Mouse (Mus musculus) frontal cortex, postnatal 36 days (tissue): Measurements from ENCODE around the gene Dctn5.

Source experiments
- DNase-seq, 2 experiments: peaks; one replicate each; pipeline ENCODE4 v3.0.0; 2022; ENCODE audit warnings: low spot score in 2 of 2

The Dctn5 gene

DNA sequence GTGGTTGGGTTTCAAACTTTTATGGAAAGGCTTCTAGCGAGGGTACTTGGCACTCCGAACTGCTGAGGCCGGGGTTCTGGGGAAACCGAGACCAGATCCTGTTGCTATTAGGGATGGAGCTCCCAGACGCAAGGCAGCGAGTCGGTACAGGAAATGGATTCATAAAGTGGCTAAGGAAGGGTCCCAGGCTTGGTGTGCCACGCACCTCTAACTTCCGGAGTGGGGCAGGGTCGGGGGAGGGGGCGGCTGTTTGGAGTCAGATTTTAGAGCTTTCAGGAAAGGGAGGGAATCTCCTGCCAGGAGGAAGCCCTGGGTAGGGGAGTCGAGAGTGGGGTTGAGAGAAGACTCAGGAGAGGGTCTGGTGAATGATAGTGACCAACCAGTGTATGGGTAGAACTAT, 27.2 kb downstream of the Dctn5 start:
- no peak for DNase-seq

DNA sequence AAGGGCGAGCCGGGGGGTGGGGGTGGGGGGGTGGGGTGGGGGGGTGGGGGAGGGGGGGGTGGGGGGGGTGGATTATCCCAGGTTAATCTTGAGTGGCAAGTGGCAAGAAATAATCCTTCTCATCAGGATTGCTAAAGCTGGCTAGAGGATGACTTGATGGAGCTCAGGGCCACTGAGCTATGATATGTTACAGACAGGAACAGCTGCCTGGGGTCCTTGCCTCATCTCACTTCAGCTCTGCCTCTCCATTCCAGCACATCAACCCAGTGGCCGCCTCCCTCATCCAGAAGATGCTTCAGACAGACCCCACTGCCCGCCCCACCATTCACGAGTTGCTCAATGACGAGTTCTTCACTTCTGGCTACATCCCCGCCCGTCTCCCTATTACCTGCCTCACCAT, 30.9 kb downstream of the Dctn5 start:
- DNase-seq = no peak

DNA sequence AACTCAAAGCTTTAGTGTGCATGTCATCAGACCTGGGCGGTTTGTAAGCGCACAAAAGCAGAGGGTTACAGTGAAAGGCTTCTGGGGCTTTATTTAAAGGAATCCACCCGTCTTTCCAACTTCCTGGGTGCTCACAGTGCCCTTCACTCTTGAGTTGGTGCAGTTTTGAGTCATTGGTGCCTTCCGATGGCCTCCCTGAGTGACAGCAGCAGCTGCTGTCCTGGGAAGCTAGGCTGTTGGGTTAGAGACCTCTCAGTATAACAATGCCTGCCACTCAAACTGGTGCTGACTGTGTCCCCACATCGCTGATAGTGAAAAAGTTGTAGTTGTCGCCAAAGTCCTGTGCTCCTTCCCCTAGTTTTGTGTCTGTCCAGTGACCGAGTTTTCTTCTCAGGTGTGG, 34.4 kb downstream of the Dctn5 start:
- DNase-seq = no peak

DNA sequence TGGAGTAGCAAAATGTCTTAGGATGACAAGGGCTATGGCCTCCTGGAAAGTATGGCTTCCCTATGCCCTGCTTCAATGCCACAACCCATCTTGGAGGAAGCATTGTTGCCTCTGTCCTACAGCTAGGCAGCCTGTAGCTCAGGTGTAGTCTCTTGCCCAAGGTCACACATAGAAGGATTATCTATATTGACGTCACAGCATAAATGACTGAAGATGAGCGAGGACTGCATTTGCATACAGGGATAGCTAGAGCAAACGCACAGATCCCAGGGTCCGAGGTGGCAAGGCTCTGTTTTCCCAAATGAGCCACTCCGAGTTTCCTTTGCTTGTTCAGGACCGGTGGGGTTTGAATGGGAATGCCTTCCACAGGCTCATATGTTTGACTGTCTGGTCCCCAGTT, 37.9 kb downstream of the Dctn5 start:
- DNase-seq = no peak

DNA sequence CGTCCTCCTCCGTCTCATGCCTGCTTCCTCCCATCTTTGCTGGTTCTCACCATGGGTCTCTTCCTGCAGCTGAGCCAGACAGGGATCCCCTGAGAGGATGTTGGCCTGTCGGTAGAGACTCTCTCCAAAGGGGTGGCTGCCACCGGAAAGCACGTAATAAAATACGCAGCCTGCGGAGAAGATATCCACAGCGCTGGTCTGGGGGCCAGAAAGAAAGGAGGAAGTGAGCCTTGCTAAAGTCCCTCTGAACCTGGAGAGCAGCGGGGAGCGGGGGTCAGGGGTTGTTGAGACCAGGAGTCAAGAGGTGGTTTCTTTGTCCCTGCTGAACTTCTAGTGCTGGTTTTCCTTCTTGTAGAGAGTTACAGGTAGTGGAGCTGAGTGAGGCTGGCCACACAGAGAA, 38.8 kb downstream of the Dctn5 start:
- no peak for DNase-seq

DNA sequence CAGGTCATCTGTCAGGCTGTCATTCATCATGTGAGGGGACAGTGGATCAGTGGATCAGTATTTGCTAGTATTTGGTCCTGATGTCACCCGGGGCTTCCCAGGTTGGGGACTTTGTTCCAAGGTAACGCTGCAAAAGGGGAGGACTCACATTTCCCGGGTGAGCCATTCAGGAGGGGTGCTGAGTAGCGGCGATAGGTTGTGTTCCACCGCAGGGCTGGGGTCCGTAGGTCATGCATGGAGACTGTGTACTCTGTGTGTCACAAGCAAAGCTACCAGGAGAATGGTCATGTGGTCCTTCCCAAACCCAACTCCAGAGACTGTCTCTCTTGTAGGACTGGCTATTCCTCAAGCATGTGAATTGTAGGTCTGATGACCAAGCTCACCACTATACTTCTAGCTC, 47.9 kb downstream of the Dctn5 start:
- DNase-seq = no peak

DNA sequence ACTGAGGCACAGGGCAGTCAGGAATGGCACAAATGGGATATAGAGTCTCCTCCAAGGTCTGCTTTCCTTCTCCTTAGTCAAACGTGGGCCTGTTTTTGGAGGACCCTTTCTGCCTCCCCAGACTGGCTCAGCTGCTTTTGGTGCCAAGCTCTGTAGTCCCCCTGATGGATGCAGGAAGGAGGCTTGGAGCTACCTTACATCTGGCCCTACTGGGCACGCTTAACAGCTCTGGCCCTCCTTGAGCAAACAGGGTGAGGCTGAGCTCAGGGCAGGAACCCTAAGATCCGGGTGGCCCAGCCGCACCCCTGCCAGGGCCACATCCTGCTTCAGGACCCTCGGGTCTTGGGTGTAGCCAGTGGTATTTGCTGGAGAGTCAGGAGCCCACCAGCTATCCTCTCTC, 51.7 kb downstream of the Dctn5 start:
- DNase-seq = no peak

DNA sequence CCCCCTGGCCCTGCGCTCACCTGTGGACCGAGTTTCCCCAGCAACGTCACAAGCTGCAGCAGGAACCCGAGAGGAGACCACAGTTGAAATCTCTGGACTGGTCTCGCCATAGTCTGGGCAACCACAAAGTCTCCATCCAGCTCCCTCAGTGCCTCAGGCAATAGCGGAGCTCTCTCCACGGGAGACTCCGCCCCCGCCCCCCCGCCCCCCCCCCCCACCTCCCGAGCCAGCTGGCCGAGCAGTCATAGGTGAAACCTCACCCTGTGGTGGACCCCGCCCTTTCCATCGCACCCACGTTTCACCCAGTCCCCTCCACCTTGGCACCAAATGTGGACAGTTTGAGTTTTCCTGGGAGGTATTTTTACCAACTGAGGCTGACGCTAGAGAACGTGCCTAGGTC, 53.2 kb downstream of the Dctn5 start, which contains the start of gene Ern2:
Gene Ern2, minus strand, starts transcription at position 165 of the 400 bp plus-strand sequence.
- no peak for DNase-seq

DNA sequence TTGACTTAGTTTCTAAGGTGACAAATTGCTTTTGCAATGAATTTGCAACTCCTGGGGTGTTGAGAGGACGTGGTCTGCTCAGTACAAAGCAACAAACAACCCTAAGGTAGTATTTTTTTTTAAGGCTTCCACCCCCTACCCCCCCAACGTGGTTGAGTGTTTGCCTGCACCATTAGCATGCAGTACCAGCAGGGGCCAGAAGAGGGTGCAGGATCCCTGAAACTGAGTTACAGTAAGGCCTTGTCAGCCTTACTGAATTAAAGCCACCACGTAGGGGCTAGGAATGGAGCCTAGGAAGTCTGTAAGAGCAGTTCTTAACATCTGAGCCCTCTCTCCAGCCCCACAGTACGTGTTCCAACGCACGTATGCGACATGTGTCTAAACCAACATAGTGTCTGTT, 56.6 kb downstream of the Dctn5 start:
- peak; percentile 13 to 24 for DNase-seq

DNA sequence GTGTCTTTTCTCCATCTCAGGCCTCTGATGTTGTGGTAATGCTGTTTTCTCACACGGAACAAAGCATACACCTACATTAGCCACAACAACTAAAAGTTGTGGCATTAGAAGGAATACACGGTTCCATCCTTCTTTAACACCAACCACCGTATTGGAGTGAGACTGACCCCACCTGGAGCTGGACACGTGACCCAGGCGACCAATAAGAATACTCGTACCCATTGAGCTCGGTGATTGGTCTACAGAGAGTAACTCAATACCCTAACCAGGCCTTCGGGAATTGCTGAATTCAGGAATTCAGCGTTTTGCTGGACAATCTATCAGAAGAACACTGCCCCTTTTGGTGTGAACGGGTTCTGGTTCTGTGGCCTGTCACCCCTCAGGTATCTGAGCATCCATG, 58.3 kb downstream of the Dctn5 start:
- no peak for DNase-seq

DNA sequence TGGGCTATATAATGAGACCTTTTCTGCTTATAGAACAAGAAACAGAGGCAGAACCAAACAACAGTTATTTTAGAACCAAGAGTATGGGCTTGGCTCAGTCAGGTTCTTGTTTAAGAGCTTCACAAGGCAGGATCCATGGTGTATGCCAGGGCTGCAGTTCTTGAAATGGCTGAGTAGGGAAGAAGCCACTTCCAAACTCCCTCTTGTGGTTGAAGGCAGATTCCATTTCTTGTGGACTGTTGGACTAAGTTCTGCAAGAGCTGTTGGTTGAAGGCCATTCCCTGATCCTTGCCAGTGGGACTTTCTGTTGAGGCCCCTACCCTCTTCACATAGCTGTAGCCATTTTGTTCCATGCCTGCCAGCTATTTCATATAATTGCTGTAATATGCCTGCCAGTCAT, 61.1 kb downstream of the Dctn5 start:
- no peak for DNase-seq

DNA sequence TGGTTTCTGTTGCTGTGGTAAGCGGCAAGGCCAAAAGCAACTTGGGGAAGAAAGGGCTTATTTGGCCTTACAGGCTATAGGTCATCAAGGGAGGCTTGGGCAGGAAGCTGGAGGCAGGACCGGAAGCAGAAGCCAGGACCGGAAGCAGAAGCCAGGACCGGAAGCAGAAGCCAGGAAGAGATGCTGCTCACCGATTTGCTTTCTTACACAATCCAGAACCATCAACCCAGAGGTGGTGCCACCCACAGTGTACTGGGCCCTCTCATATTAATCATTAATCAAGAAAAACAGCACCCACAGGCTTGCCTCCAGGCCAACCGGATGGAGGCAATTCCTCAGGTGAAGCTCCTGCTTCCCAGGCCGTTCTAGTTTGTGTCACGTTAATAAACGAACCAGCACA, 63.9 kb downstream of the Dctn5 start:
- DNase-seq = no peak

DNA sequence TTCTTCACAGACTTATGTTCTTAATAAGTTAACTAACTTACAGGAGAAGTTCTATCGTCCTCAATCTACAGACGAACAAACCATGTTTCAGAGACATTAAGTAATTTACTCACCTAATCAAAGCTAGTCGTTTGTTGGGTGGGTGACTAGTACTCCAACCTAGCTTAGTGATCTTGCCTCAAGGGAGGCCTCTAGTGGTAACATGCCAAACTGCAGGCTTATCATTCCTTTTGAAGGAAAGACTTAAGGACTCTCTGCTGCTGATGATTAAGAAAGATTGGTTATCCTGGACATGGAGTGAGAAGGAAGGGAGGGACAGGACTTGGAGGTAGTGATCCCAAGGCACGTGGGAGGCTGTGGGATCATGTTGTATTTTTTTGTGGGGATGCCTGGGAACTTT, 64.5 kb downstream of the Dctn5 start:
- DNase-seq = peak; percentile 49 to 64
